Comparison of ENCODE assay signal across 9 mouse cellular contexts in the genomic region with DNA sequence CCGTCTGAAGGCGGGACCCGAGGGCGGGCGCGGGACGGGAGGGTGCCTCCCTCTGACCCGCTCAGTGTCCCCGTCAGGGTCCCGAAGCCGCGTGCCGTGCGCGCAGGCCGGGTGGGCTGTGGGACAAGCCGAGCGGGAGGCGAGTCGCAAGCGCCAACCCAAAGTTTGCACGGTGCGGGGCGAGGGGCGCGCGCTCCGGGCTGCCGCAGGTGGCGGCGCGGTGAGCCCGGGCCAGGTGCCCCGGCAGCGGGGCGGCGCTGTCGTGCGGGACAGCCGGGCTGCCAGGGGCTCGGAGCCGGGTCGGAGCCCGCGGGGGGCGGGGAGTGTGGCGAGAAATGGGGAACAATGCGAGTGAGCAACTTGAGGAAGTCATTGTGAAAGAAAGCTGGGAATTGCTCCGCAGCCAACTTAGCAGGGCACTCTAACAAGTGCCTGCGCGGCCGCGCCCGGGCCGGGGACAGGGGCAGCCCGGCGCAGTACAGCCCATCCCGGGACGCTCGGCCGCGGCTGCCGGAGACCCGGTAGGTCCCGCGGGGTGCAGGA. TPM values are rescaled to one million over a fixed set of nuclear protein-coding genes. Genes with fewer than 3 reads are reported as not detected.
A peak's percentile ranks its signal among the peaks of the same experiment; 100 is the strongest.
DNase-seq lines count a peak whose midpoint lies in the region; ATAC-seq lines count a peak whose summit lies in the region.
"Had no signal": no experiment of that assay in that cellular context is flagged by ENCODE, and none has a peak within 500 bp of the region (broad histone marks: within the 10 kb centered on the region; RNA-seq: fewer than 3 reads in every experiment).

No protein-coding gene starts in this region.

- peaks cover 68% of the 10 kb centered on the region for H3K27me3 ChIP-seq in hindbrain, embryonic 13.5 days

- H3K36me3 ChIP-seq in hindbrain, embryonic 13.5 days, result no peaks in the 10 kb centered on the region

- peak; percentile 70 for ATAC-seq in hindbrain, embryonic 13.5 days (ENCODE audit: low FRiP score)
- peak; percentile 56 for ATAC-seq in megakaryocyte progenitor cell, adult 5-6 weeks (replicated peaks; ENCODE audit: poor library complexity)

- H3K27ac ChIP-seq in hindbrain, embryonic 13.5 days, result no peak overlapping the region

- under 1% methylated on average over 62 of the region's 66 CpGs for WGBS in hindbrain, embryonic 13.5 days

- H3K4me2 ChIP-seq in hindbrain, embryonic 13.5 days, result peak overlapping the region; percentile 91

- peak; percentile 66 to 74 for DNase-seq in CD8-positive naive resting alpha-beta T cell, adult 2 months (ENCODE audit: low read depth in 2 of 2, low spot score in 2 of 2)
- peak; percentile 57 for DNase-seq in brain, adult 2 months (ENCODE audit: low read depth, low spot score)
- peak; percentile 25 for DNase-seq in gastrocnemius, adult 18-20 months (ENCODE audit: low spot score)
- peak; percentile 27 to 31 for DNase-seq in left cerebral cortex, postnatal 36 days (ENCODE audit: low spot score in 2 of 2)
- DNase-seq in right cerebral cortex, postnatal 14 days, result peak; percentile 49
- peak; percentile 27 for DNase-seq in urinary bladder, postnatal 25 days (ENCODE audit: low spot score)

- H3K9ac ChIP-seq in hindbrain, embryonic 13.5 days, result peak overlapping the region; percentile 67; the same call in 1 of the 2 replicates

- intact Hi-C loops in left cerebral cortex, postnatal 36 days (cut with DNase I), result no loop called here

- H3K4me3 ChIP-seq in hindbrain, embryonic 13.5 days, result peak overlapping the region; percentile 54

- H3K9me3 ChIP-seq in hindbrain, embryonic 13.5 days, result no peaks in the 10 kb centered on the region

- peaks cover 19% of the 10 kb centered on the region for H3K4me1 ChIP-seq in hindbrain, embryonic 13.5 days (replicated peaks)

RNA-seq across cellular contexts. Expression of a gene that starts 1.1 kb away (rescaled TPM):
- total RNA-seq in gastrocnemius, adult 18-20 months (2021), result under 1 TPM; 0.18 to 0.43 TPM
- 0.74 and 1.1 TPM in 2 replicates for polyA plus RNA-seq in hindbrain, embryonic 13.5 days (2015; fragmentation: Nextera tagmentation; extraction: Ambion mirVana)
- total RNA-seq in left cerebral cortex, postnatal 36 days (2021), result 1 to 10 TPM; 2.7 to 3.7 TPM
- total RNA-seq in megakaryocyte progenitor cell, adult 5-6 weeks (2015), result 155 and 160 TPM in 2 replicates
- 58.3 and 84.0 TPM in 2 replicates for total RNA-seq in megakaryocyte progenitor cell, adult 5-6 weeks (2017)

RNA-seq across cellular contexts. Expression of a gene that starts 58.3 kb away (rescaled TPM):
- total RNA-seq in gastrocnemius, adult 18-20 months (2021), result not detected
- not detected in 2 replicates for polyA plus RNA-seq in hindbrain, embryonic 13.5 days (2015; fragmentation: Nextera tagmentation; extraction: Ambion mirVana)
- not detected for total RNA-seq in left cerebral cortex, postnatal 36 days (2021)
- not detected in 2 replicates for total RNA-seq in megakaryocyte progenitor cell, adult 5-6 weeks (2015)
- total RNA-seq in megakaryocyte progenitor cell, adult 5-6 weeks (2017), result not detected in 2 replicates
- polyA plus RNA-seq: cerebellum, adult 2 months had no signal

Comparison
In these comparisons a context has a peak if more than half of its experiments do, and no peak if none do; other contexts are left out.
1. RNA of a gene that starts 1.1 kb away (total RNA-seq): 58.3 to 160 TPM in megakaryocyte progenitor cell, adult 5-6 weeks; 2.7 to 3.7 TPM in left cerebral cortex, postnatal 36 days and 0.18 to 0.43 TPM in gastrocnemius, adult 18-20 months; every median in the first group is over 10 times any median in the second.
2. Peak in every context shown above with its lines, with median percentiles within 50 percentile points of each other: DNase-seq.